Mouse (Mus musculus) bone marrow, adult 2 months (tissue): Measurements from ENCODE around the gene Gm11937.
"Not testable (repeated sequence)": the region's sequence is repeated elsewhere in the genome, so short reads cannot be mapped to it uniquely, and the experiment has no call there.

Experiments
- CTCF ChIP-seq: fragments of 200-500 bp; IDR thresholded peaks from 2 replicates; pipeline ENCODE4 v1.5.1; 2011; ENCODE audit warnings: low read length, control low read depth; ENCODE audit not compliant: control insufficient read depth, insufficient read depth
- POLR2A ChIP-seq: fragments of 200-500 bp; IDR thresholded peaks from 2 replicates; pipeline ENCODE4 v1.6.1; 2011; ENCODE audit warnings: low read depth, mild to moderate bottlenecking, control low read depth, low read length, borderline replicate concordance; ENCODE audit not compliant: control insufficient read depth

DNA sequence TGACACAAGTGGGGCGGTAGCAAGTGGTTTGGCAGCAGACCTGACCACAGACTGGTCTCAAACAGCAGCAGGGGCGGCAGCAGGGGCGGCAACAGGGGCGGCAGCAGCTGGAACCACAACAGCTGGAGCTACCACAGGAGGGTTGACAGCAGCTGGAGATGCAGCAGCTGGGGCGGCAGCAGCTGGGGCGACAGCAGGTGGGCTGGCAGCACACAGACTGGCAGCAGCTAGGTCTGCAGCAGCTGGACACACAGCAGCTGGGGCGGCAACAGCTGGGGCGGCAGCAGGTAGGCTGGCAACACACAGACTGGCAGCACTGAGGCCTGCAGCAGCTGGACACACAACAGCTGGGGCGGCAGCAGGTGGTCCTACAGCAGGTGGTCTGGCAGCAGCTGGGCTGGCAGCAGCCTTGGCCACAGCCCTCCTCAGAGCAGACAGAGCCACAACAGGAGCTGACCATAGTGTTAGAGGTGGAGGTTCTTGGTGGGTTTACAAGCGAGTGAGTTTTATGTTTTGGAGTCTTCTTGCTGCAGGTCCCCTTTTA, 48.5 kb upstream of the Gm11937 start, which contains the start of gene Gm11563:
- TF ChIP-seq POLR2A, CTCF: not testable (repeated sequence)
